Mouse (Mus musculus) intestine, embryonic 16.5 days (tissue): ENCODE measurements at regions not wholly inside any gene's neighbourhood (a gene's known extent, or its start where the extent isn't known, plus 50 kb on each side); places are given as distances from the start of the nearest gene placed in this dataset.

Experiments
- ATAC-seq: fragments of 200-750 bp; cut with Nextera tagmentation; 2 replicates; pipeline ENCODE4 v1.8.0; 2017; ENCODE audit warnings: moderate TSS enrichment, moderate library complexity
- H3K27ac ChIP-seq: fragments of 300-500 bp; sonication (generic); 2 replicates; pipeline ENCODE4 v1.5.1; 2014; ENCODE audit warnings: mild to moderate bottlenecking, low read length
- H3K27me3 ChIP-seq: fragments of 300-500 bp; sonication (generic); replicated peaks from 2 replicates; pipeline ENCODE4 v1.6.1; 2014; ENCODE audit warnings: low read length, control low read depth, mixed read lengths; ENCODE audit not compliant: control insufficient read depth, insufficient read depth
- H3K36me3 ChIP-seq: fragments of 300-500 bp; sonication (generic); 2 replicates; pipeline ENCODE4 v1.6.1; 2014; ENCODE audit warnings: low read length, control low read depth; ENCODE audit not compliant: control insufficient read depth, insufficient read depth
- H3K4me1 ChIP-seq: fragments of 300-500 bp; sonication (generic); 2 replicates; pipeline ENCODE4 v1.6.1; 2014; ENCODE audit warnings: low read length, control low read depth, mixed read lengths; ENCODE audit not compliant: control insufficient read depth, insufficient read depth
- H3K4me2 ChIP-seq: fragments of 300-500 bp; sonication (generic); 2 replicates; pipeline ENCODE4 v1.6.1; 2014; ENCODE audit warnings: low read depth, low read length, control low read depth
- H3K4me3 ChIP-seq: fragments of 300-500 bp; sonication (generic); 2 replicates; pipeline ENCODE4 v1.5.1; 2014; ENCODE audit warnings: mild to moderate bottlenecking, low read length
- H3K9ac ChIP-seq: fragments of 300-500 bp; sonication (generic); 2 replicates; pipeline ENCODE4 v1.6.1; 2014; ENCODE audit warnings: low read depth, low read length
- H3K9me3 ChIP-seq: fragments of 300-500 bp; sonication (generic); 2 replicates; pipeline ENCODE4 v1.6.1; 2016; ENCODE audit warnings: low read length, control low read depth; ENCODE audit not compliant: control insufficient read depth
- WGBS: fragments of 180-500 bp; shearing (Covaris S2); extraction: QIAGEN DNeasy Blood & Tissue Kit; methylation state at CpG from one replicate; pipeline ENCODE4 v1.1.7; 2014; 5-methylcytosine and 5-hydroxymethylcytosine counted together

DNA sequence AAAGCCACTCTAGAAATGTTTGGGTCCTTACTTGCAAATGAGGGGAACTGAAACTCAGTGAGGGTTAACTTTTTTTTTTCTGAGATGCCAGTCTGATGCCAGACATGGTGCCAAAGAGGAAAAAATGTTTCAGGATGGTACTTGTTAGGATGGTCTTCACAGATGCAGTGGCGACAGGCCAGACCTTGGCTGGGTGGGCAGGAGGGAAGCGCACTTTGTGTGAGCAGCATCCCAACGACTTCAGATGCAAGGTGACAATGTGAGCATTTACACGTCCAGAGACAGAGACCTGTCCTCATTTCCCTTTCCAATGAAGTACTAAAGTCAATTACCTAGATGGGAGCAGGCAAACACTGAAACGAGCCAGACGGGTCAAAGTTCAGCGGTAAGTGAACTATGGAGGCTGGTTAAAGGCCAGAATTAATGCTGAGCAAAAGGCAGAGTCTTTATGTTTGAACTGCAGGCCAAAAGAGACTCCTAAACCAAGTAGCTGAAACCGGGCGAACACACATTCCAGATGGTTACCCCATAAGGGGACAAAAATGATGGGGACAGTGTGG lies 213.7 kb upstream of the Ccdc122 start:
- Histone ChIP-seq H3K4me1 (peaks cover 35% of the 10 kb centered on the region), H3K36me3 (no peaks in the 10 kb centered on the region), H3K9ac (no peak overlapping the region), H3K27me3 (no peaks in the 10 kb centered on the region), H3K4me3 (no peak overlapping the region), H3K27ac (no peak overlapping the region), H3K4me2 (no peak overlapping the region), H3K9me3 (no peaks in the 10 kb centered on the region)
- WGBS: 75% methylated on average over 9 of the region's 9 CpGs
- no peak for ATAC-seq

DNA sequence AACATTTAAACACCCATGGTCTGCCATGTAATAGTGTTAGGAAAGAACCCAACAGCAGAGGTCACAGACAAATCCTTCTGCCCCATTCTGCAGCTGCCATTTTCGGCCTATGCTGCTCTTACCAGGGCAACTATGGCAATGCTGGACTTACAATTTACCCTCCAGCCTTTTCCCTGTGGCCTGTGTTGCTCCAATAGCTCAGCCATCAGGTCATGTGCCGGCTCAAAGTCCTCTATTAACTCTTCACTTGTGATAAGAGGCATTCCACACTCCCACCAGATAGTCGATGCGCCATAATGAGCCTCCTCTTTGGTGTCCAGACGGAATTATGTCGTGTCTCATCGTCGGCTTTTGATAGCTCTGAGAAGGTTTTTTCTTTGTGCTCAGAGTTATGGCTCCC lies 214.7 kb upstream of the Ccdc122 start:
- Histone ChIP-seq H3K4me1 (peaks cover 40% of the 10 kb centered on the region), H3K27me3 (no peaks in the 10 kb centered on the region), H3K9me3 (no peaks in the 10 kb centered on the region), H3K4me3 (no peak overlapping the region), H3K9ac (no peak overlapping the region), H3K36me3 (no peaks in the 10 kb centered on the region), H3K27ac (no peak overlapping the region), H3K4me2 (no peak overlapping the region)
- 58% methylated on average over 8 of the region's 8 CpGs for WGBS
- ATAC-seq: no peak

DNA sequence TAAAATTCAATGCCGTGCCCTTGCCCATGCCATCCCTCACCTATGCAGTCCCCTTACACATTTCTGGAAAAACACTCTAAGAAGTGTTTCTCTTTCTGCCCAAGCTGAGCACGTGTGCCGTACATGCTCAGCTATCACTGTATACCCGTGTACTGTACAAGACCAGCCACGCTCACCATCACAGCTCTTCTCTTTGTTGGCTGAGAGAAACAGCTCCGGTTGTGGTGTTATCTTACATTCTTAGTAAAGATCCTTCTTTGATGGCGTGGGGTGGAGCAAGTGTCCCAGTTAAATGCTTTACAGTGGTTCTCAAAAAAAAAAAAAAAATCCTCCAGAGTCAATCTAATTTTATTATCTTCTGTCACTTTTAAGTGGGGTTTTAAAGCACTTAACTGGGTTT lies 215.1 kb upstream of the Ccdc122 start:
- 74% methylated on average over 7 of the region's 7 CpGs for WGBS
- no peak for ATAC-seq
- no peak overlapping the region for H3K27ac ChIP-seq

DNA sequence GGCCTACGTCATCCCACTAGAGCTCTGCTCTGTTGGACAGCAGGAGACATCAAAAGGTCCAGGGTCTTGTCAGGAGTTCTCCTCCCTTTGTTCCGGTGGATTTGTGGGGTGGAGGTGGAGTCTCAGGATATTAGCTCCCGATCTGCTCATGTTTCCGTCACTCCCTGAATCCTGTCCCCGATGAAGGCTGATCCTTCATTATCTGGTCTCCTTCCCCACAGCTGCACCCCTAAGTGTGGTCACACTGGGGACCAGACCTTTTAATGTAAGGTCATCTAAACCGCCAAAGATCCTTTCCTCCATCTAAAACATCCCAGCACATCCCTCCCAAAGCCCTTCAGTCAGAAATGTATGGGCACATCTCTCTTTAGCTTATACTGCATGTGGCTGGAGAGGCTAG lies 215.6 kb upstream of the Ccdc122 start:
- H3K4me1 ChIP-seq: peaks cover 40% of the 10 kb centered on the region
- no peak overlapping the region for H3K4me3 ChIP-seq
- H3K9ac ChIP-seq: no peak overlapping the region
- H3K4me2 ChIP-seq: no peak overlapping the region
- H3K27ac ChIP-seq: no peak overlapping the region
- no peaks in the 10 kb centered on the region for H3K27me3 ChIP-seq
- no peaks in the 10 kb centered on the region for H3K9me3 ChIP-seq
- WGBS: 95% methylated on average over 6 of the region's 6 CpGs
- no peaks in the 10 kb centered on the region for H3K36me3 ChIP-seq
- ATAC-seq: no peak

More for the DNA sequence above, 215.1 kb upstream of the Ccdc122 start:
- no peak overlapping the region for H3K4me2 ChIP-seq
- no peaks in the 10 kb centered on the region for H3K36me3 ChIP-seq
- no peaks in the 10 kb centered on the region for H3K9me3 ChIP-seq
- H3K27me3 ChIP-seq: no peaks in the 10 kb centered on the region
- H3K4me1 ChIP-seq: peaks cover 40% of the 10 kb centered on the region
- no peak overlapping the region for H3K9ac ChIP-seq
- no peak overlapping the region for H3K4me3 ChIP-seq

DNA sequence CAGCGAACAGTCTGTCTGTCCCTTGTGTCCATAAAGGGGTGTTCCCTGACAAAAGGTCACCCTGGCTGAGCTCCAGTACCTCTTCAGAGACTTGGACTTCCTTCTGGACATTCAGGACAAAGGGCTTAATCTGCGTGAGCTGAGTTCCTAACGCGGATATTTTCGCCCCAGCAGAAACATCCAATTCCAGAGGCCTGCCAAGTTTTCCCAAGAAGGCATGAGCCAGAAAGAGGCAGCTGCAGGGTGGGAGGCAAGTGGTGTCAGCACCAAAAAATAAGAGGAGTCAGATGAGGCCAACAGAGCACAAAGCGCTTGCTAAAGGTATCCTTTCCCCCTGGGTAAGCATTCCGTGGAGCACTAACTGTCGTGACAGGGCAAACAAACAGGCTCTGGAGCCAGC lies 216.9 kb upstream of the Ccdc122 start:
- 37% methylated on average over 8 of the region's 8 CpGs for WGBS
- no peaks in the 10 kb centered on the region for H3K9me3 ChIP-seq
- H3K27ac ChIP-seq: peak overlapping the region; percentile 65
- no peak overlapping the region for H3K4me3 ChIP-seq
- H3K9ac ChIP-seq: peak overlapping the region; percentile 34; the same call in 1 of the 2 replicates
- no peak for ATAC-seq
- H3K4me1 ChIP-seq: peaks cover 40% of the 10 kb centered on the region
- H3K27me3 ChIP-seq: no peaks in the 10 kb centered on the region
- no peak overlapping the region for H3K4me2 ChIP-seq
- no peaks in the 10 kb centered on the region for H3K36me3 ChIP-seq

DNA sequence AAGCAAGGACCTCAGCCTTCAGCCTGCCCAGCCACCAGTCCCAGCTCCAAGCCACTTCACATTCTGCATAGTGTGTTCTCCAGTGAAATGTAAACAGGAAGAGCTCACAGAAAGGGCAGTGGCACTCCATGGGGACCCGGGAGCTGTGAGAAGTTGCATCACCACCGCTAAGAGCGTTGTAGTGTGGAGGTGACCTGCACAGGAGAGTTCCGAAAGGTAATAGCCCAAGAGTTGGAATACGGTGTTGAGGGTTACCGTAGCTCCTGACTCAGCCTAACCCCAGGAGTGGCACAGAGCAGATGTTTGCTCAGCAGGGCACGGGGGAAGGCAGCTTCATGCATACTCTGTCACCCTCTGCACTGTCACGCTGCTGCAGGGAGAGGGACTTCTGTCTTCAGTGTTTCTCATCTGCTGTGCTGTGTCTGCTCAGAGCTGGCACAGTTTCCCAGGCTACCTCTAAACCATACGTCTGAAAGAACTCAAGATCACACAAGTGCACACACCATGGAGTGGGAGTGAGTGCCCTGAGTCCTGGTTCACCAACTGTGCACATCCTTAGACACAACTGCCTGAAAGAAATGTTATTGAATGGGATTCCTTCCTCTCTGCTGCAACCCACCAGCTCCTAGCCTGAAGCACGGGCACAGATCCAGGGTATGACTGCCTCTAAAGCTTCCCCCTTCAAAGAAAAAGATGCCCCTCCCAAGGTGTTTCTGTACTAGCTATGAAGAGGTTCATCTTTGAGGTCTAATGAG lies 218.1 kb upstream of the Ccdc122 start:
- Histone ChIP-seq H3K9me3 (no peaks in the 10 kb centered on the region), H3K27ac (peak overlapping the region; percentile 50), H3K27me3 (no peaks in the 10 kb centered on the region), H3K4me3 (no peak overlapping the region), H3K9ac (no peak overlapping the region), H3K4me1 (peaks cover 40% of the 10 kb centered on the region), H3K4me2 (no peak overlapping the region), H3K36me3 (no peaks in the 10 kb centered on the region)
- WGBS: 49% methylated on average over 10 of the region's 10 CpGs
- ATAC-seq: no peak

DNA sequence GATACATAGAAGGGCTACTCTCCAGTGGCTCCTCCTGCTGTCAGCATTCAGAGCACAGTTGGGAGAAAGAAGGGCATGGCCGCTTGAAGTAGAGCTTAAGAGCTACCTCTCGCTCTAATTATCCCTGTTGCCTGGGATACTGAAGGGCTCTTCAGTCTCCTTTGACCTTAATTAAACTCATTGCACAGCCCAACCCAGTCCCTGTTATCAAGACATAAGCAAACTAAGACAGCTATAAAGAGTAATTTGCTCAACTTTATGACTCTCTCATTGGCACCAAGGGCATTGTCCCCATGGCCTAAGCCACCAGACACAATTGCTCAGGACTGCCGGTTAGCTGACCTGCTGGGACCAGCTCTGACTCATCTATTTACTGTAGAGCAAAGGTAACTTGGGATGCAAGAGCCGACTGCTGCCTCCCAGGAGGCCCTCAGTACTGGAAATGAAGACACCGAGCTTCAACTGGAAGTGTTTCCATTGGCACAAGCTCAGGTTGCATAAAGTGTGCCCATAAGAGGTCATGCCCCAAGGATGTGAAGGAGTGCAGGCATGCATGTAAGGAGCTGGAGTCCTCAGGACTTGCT lies 219.3 kb upstream of the Ccdc122 start:
- Histone ChIP-seq H3K4me1 (peaks cover 38% of the 10 kb centered on the region), H3K27ac (no peak overlapping the region), H3K9me3 (no peaks in the 10 kb centered on the region), H3K27me3 (no peaks in the 10 kb centered on the region), H3K9ac (no peak overlapping the region), H3K4me2 (no peak overlapping the region), H3K36me3 (no peaks in the 10 kb centered on the region), H3K4me3 (no peak overlapping the region)
- WGBS: 50% methylated on average over 5 of the region's 5 CpGs
- peak; percentile 95 for ATAC-seq

DNA sequence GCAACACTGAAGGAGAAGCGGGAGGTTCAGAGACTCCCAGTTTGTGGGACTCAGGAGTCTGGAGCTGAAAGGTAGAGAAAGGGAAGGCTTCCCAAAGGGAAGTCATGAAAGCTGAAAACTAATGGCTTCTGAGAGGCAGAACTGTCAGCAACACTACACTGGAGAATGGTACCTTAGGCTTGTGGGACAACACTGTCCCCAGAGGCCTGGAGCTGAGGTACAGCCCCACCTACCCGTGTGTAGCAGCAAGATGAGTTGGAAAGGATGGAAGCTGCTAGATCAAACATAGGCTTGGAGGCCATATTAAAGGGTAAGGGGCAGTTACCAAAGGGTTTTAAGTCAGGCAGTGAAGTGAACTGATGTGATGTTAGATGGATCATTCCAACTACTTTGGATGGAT lies 219.9 kb upstream of the Ccdc122 start:
- peak; percentile 32; the same call in 1 of the 2 replicates for ATAC-seq
- Histone ChIP-seq H3K4me2 (no peak overlapping the region), H3K9me3 (no peaks in the 10 kb centered on the region), H3K27ac (no peak overlapping the region), H3K36me3 (no peaks in the 10 kb centered on the region), H3K4me1 (peaks cover 33% of the 10 kb centered on the region), H3K27me3 (no peaks in the 10 kb centered on the region), H3K4me3 (no peak overlapping the region), H3K9ac (no peak overlapping the region)
- 73% methylated on average over 2 of the region's 2 CpGs for WGBS

DNA sequence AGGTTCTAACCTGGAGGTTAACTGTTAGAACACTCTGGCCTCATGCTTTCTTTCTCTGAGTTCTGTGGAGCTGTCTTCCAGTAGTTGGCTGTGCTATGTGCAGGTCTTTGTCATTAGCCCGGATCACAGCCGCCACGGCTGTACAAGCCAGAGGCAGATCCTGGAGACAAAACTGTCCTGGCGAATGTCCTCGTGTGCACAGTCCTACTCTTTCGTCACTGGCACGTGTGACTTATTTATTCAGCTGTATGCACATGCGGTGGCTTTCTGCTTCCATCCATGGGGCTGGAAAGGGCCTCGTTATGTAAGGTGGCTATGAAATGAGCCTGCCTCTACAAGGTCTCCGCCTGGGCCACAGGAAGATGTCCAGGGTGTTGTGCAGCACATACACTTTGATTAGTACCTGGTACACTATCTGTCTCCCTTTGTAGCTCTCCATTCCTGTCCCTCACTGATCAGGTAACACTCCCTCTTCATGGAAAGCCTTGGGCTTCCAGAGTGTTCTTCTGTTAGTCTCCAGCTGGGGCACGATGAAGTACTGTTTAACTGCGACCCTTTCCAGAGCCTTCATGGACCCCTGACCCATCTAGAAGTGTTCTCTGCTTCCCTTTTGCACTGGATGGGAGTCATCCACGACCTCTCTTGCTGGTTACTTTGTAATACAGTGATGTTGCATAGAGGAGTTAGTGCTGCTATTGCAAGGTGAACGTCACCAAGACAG lies 224.3 kb upstream of the Ccdc122 start:
- ATAC-seq: no peak
- Histone ChIP-seq H3K27ac (0 out of 2 replicates have a peak overlapping the region, but pooled peaks have one; percentile 33), H3K9me3 (no peaks in the 10 kb centered on the region), H3K9ac (no peak overlapping the region), H3K4me1 (peaks cover 4% of the 10 kb centered on the region; the same call in 1 of the 2 replicates), H3K27me3 (no peaks in the 10 kb centered on the region), H3K4me2 (no peak overlapping the region), H3K36me3 (no peaks in the 10 kb centered on the region), H3K4me3 (no peak overlapping the region)
- WGBS: 62% methylated on average over 14 of the region's 14 CpGs
